Mouse (Mus musculus): ENCODE data around the gene Pdx1.
A peak's percentile ranks its signal among the peaks of the same experiment; 100 is the strongest.

Pdx1 gene

DNA sequence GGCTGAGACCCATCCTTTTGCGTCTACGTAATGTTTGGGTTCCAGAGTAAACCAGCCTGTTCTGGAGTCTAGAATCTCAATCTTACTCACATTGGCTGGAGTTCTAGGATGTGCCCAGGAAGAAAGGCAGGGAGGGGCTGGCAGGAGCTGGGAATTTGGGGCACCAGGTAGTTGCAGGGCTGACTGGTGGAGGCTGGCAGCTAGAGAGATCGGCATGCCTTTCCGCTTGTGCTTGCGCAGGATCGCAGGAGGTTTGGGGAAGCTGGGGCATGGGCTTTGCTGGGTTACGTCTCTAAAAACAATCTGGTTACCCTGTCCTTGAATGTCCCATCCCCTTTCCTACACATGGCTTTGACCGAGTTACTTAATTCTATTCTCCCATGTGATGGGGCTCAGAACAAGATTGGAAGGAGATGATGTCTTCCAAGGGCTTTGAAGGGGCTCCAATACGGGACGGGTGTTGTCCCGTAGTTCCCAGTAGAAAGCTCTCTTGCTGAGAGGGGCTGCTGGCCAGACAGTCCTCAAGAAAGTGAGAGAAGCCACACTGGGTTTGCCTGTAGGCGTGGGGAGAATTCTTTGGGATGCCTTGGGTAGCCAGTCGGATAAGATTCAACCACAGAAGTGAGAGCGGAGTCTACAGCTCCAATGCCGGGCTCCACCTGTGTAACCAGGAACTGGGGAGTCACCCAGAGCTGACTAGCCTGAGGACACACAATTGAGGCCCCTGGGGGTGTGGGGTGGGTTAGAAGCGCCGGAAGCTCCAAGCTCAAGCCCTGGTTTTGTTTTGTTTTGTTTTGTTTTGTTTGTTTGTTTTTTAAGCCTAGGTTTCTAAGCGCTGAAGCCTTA is 7.2 kb downstream of the Pdx1 start:
- no peak for ATAC-seq (ENCODE audit: insufficient number of reproducible peaks, low FRiP score, low TSS enrichment)

DNA sequence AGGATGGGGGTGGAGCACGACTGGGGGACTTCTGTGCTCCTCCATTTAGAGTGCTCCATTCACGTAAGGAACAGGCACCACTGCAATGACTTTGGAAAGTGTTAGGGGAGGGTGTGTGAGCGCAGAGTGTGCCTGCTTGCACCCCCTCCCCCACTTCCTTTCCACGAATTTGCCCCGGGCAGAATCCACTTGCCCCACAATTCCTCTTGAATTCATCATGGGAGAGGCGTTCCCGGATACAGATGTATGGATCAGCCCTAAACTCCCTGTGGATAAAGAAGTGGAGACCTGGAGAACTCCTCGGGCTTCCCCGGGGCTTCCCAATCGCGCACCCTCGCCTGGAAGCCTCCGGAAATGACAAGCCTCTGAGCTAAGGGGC is 7.8 kb downstream of the Pdx1 start:
- ATAC-seq (ENCODE audit: insufficient number of reproducible peaks, low FRiP score, low TSS enrichment) = no peak

- no peak for ATAC-seq (ENCODE audit: insufficient number of reproducible peaks, low FRiP score, low TSS enrichment)
These were observed 14.6 kb downstream of the Pdx1 start for GRCm38 (mm10) chr5:147284365-147284764.

- ATAC-seq (ENCODE audit: insufficient number of reproducible peaks, low FRiP score, low TSS enrichment) = no peak
These were observed 22.2 kb downstream of the Pdx1 start for GRCm38 (mm10) chr5:147291764-147292505.

DNA sequence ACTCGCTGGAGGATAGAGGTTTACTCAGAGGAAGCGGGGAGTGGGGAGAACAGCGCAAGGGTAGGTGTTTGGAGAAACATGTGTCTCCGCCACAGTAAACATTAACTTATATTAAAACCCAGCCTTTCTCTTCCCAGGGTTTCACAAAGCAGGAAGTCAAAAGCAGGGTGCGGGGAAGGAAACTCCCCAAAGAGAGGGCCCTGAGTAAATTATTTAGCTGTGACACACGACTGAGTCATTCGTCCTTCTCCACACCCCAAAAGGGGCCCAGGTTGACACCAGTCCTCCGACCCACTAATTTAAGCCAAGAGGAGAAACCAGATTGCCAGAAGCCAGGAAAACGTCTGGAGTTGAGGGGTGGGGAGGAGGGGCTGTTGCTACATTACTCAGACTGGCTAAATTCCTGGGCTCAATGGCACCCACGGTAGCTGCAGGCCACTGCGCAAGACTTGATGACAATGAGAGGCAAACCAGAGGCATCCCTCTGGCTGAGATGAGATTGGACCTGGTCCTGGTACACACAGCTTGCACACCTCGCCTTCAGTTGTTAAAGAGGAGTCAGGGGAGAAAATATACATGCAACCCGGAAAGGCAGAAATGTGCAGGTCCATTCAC is 22.9 kb downstream of the Pdx1 start:
- no peak for ATAC-seq (ENCODE audit: insufficient number of reproducible peaks, low FRiP score, low TSS enrichment)

DNA sequence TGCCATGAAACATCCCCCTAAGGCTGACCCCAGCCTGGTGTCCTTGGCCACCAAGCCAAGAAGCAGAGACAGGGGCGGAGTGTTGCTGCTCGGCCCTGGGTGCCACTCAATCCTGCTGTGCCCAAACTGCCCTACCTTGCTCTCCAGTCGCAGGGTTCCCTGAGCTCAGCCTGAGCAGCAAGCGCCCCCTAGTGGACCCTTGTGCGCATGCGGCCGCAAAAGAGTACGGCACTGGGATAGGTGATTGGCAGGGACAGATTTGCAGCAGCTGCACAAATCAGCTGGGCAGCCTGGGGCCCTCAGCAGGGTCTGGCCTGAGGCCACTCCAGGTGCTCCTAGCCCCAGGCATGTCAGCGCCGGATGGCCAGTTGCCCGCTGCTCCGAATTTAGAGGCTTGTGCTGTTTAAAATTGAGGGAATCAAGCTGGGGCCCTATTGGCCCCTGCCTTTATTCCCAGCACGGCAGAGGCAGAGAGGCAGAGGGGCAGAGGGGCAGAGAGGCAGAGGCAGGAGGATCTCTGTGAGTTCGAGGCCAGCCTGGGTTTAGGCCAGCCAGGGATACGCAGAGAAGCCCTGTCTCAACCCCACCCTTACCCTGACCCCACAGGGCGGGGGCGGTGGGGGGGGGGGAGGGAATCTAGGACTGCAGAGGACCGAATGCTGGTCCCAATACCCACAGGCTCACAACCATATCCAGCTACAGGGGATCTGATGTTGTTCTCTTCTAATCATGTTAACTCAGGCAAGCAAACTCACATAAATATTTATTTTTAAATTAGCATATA is 23.6 kb downstream of the Pdx1 start:
- ATAC-seq (ENCODE audit: insufficient number of reproducible peaks, low FRiP score, low TSS enrichment) = peak; percentile 56; the same call in 1 of the 2 replicates

GRCm38 (mm10) chr5:147294121-147294520 is 24.4 kb downstream of the Pdx1 start:
- ATAC-seq (ENCODE audit: insufficient number of reproducible peaks, low FRiP score, low TSS enrichment) = no peak; the same call in 1 of the 2 replicates

DNA sequence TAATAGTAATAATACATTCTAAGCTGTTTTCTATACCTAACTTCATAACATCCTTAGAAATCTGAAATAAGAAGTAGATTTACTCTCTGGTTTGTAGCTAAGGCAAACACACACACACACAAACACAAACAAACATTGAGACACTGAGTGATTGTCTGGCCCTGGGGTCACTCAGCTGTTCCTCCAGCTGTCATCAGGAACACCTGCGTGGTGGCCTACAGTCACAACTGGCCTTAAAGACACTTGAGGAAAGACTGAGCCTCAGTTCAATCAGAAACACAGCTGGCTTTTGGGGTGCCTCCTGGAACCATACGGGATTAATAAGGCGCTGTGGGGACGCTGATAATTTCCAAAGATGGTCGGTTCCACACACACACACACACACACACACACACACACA is 27.5 kb downstream of the Pdx1 start:
- no peak for ATAC-seq (ENCODE audit: insufficient number of reproducible peaks, low FRiP score, low TSS enrichment)

GRCm38 (mm10) chr5:147299255-147300000 is 29.7 kb downstream of the Pdx1 start:
- no peak for ATAC-seq (ENCODE audit: insufficient number of reproducible peaks, low FRiP score, low TSS enrichment)

- ATAC-seq (ENCODE audit: insufficient number of reproducible peaks, low FRiP score, low TSS enrichment) = no peak
These were observed 30.2 kb downstream of the Pdx1 start for GRCm38 (mm10) chr5:147300001-147300363.

GRCm38 (mm10) chr5:147300917-147301780 is 31.4 kb downstream of the Pdx1 start:
- no peak for ATAC-seq (ENCODE audit: insufficient number of reproducible peaks, low FRiP score, low TSS enrichment)

DNA sequence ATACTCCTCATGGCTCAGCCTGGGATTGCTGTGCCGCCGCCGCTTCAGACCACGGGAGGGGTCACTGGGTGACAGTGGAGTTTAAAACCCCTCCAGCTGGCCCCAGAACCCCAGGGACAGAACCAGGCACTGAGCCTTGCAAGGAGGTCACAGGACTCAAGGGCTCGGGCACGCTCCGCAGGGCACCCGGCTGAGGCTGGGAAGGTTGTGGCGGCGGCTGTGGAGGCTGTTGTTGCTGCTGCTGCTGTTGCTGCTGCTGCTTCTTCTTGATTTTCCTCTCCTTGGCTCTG is 32.0 kb downstream of the Pdx1 start:
- ATAC-seq (ENCODE audit: insufficient number of reproducible peaks, low FRiP score, low TSS enrichment) = no peak

DNA sequence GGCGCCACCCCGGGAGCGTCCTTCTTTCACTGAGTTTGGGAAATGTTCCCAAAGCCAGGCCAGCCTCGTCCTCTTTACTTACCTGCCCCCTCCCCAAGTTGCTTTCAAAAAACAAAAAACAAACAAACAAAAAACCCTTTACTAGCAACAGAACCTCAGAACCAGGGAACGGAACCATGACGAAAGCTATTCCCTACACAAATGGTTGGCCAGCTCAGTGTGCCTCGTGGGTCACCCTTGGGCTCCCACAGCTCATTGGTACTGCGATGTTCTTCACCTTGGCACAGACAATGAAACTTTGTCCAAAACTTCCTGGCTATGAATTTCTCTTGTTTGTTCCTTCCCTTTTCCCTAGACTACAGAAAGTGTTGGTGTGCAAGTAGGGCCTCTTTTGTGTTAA is 32.4 kb downstream of the Pdx1 start:
- no peak for ATAC-seq (ENCODE audit: insufficient number of reproducible peaks, low FRiP score, low TSS enrichment)

DNA sequence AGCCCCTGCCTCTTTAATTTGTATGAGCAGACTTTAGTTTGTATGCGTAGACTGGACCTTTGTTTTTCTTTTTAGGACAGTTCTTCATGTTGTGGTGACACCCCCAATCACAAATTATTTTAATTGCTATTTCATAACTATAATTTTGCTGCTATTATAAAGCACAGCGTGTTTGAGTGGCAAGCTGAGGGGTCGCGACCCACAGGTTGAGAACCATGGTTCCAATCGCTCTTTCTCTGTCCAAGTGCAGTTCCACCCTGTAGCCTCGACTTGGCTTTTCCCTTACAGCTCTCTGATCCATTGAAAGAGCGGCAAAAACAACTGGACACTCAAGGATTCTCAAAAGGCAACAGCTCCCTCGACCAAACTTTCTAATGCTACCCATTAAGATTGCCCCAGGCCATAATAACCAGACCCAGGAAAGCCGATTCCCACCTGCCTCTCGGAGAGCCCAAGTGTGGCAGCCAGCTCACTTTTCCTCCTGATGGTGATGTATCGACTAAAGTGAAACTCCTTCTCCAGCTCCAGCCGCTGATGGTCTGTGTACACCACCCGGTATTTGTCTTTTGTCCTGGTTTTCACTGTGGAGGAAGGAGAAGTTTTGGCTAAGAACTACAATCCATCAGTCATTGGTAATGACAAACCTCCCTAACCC is 33.1 kb downstream of the Pdx1 start:
- no peak for ATAC-seq (ENCODE audit: insufficient number of reproducible peaks, low FRiP score, low TSS enrichment)

DNA sequence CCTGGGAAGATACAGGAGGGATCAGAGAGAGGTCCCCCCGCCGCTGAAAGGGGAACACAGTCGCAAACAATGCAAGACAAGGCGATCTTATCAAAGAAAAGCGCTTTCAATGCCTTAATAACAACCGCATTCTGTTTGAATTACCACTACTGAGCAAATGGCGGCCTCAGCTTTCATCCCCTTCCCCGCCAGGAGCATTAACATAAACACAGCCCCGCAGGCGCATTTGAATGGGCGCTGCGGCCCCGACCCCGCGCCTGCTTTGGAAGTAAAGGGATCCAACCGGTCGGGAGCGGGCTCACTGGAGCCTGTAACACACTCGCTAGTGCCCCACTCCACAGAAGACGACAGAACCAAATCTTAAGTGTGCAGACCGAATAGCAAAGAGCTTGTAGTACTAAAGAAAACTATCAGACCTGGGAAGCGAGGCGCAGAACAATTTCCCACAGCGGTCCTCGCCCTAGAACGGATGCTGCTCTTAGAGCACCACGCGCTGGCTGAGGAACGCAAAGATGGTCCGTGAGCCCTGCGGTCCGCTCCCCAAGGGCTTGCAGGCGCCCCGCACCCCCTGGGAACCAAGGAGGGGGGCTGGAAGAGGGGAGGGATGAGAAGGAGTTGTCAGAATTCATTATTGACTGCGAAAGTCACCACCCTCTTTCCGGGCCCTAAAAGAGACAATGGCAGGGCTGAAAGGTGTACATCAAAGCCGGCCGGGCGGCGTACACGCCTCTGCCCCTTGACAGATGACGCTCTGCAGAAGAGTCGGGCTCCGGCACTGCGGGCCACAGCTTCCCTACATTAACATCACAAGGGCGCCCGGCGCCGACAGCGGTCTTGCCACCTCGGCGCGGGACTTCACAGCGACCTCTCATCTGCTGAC is 34.8 kb downstream of the Pdx1 start:
- no peak for ATAC-seq (ENCODE audit: insufficient number of reproducible peaks, low FRiP score, low TSS enrichment)

DNA sequence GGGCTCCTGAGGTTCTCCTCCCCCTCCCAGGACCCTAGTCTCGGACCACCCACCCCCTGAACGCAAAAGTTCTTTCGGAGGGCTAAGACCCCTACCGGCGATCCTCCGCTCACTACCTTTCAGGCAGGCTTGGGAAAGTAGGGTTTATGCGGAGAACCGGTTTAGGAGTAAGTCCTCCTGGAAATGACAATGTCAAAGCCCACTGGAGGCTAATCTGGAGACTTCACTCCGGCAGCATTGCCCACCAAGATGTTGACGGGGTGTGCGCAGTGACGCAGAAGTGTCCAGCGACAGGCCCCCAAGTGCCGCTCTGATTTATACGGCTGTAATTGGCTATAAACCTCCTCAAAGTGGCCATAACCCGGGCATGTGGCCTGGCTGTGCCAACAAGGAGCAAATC is 35.4 kb downstream of the Pdx1 start:
- ATAC-seq (ENCODE audit: insufficient number of reproducible peaks, low FRiP score, low TSS enrichment) = no peak

DNA sequence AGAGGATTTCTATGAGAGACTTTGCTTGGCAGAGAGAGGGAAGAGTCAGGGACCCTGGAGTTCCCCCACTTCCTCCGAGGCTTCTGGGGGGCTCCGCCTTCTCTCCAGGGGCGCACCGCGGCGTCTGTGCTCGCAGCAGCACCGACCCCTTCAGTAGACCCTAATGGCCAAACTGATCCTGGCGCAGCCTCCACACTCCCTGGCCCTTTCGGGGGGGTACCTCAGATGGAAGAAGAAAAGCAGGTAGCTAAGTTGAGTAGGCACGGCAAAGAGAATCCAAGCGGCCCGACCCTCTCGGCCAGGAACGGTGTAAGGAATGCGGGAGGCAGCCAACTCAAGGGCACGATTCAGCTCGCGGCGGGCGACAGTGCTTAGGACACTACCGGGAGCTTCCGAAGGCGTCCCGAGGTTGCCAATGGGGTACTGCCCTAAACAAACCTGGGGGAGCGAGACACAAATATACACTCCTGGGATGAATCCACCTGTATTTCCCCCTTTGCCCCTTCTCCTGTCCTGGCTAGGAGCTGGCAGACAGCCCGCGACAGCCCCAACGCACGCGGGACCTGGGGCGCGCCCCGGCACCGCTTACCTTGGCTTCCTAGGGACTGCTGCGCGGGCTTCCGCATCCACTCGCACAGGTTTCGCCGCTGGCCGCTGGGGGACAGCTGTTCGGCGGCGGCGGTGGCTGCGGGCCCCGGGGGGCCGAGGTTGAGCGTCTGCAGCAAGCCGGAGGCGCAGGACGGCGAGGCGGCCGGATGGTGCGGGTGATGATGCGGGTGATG is 36.3 kb downstream of the Pdx1 start:
- ATAC-seq (ENCODE audit: insufficient number of reproducible peaks, low FRiP score, low TSS enrichment) = no peak
